Mouse (Mus musculus) brain, embryonic 14.5 days (tissue): ENCODE data around the gene Rps4x.

Source experiments
- CTCF ChIP-seq: fragments of 200-500 bp; IDR thresholded peaks from 2 replicates; pipeline ENCODE4 v1.5.1; 2012; ENCODE audit warnings: inconsistent platforms, mild to moderate bottlenecking, moderate library complexity, borderline replicate concordance; ENCODE audit not compliant: insufficient read depth, insufficient read length; ENCODE audit errors: extremely low read depth
- POLR2A ChIP-seq: fragments of 200-500 bp; IDR thresholded peaks from 2 replicates; pipeline ENCODE4 v1.6.1; 2012; ENCODE audit warnings: mild to moderate bottlenecking, inconsistent platforms, borderline replicate concordance; ENCODE audit not compliant: poor library complexity, insufficient read depth, insufficient read length, severe bottlenecking; ENCODE audit errors: extremely low read depth

GRCm38 (mm10) chrX:102187023-102187699 is 2.0 kb downstream of the Rps4x start:
- TF ChIP-seq CTCF (no peak), POLR2A (no peak)
